Mouse (Mus musculus) bone marrow macrophage, adult 2 months (primary cell): ENCODE results near the gene Itpa.

ENCODE experiments used
- CTCF ChIP-seq: IDR thresholded peaks from 2 replicates; pipeline ENCODE4 v1.5.1; 2012; ENCODE audit warnings: low read depth, mild to moderate bottlenecking, low read length, moderate library complexity
- POLR2A ChIP-seq: IDR thresholded peaks from 2 replicates; pipeline ENCODE4 v1.6.1; 2012; ENCODE audit warnings: mild to moderate bottlenecking, low read depth, low read length, borderline replicate concordance

DNA sequence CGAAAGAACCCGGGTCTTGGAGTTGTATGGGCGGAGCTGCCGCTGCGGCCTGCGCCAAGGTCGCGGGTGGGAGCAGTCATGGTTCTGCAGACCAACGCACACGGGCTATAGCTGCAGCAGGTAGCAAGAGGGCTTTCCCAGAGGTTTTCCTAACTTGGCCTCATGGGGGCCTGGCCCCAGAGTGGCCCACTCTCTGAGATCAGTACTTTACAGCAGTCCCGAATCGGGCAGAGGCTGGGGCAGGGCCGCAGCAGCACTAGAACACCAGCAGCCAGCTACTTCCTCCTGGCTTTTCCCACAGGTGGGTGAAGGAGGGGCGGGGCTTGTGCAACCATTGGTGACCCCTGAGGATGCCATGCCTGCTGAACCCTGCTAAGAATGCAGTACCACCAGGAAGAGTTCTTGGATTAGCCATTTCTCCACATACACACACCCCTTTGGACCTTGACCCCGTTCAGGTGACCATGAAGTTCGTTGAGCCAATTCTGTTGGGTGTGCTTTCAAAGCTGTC is 29.3 kb upstream of the Itpa start:
- TF ChIP-seq POLR2A, result no peak
- no peak for TF ChIP-seq CTCF
